Mouse (Mus musculus) E14TG2a.4 (cell line): Measurements from ENCODE around the gene Nckap5.

ENCODE experiments used
- CTCF ChIP-seq: conservative IDR thresholded peaks from 2 replicates; pipeline ENCODE4 v1.5.1; 2014; ENCODE audit warnings: low read length
- NANOG ChIP-seq: IDR thresholded peaks from 2 replicates; pipeline ENCODE4 v1.6.1; 2014; ENCODE audit warnings: borderline replicate concordance, low read length, mixed read lengths
- POU5F1 ChIP-seq: IDR thresholded peaks from 2 replicates; pipeline ENCODE4 v1.6.1; 2014; ENCODE audit warnings: low read length, borderline replicate concordance

GRCm38 (mm10) chr1:126123111-126123510 is 707.5 kb downstream of the Nckap5 start:
- TF ChIP-seq CTCF (no peak), NANOG (no peak), POU5F1 (no peak)
